Mouse (Mus musculus): ENCODE data around the gene Pmvk. TPM values are rescaled to one million over a fixed set of nuclear protein-coding genes. Genes with fewer than 3 reads are reported as not detected.

Gene Pmvk
- total and polyA plus RNA-seq, 3 experiments = 53.6 to 75.7 TPM; not detected in 1

- TF ChIP-seq MAX (IDR thresholded peaks at IDR 0.05; ENCODE audit: low read length) (peak; percentile 94), POLR2AphosphoS5 (IDR thresholded peaks at IDR 0.05; ENCODE audit: borderline replicate concordance, low read depth, low read length) (no peak), E2F4 (IDR thresholded peaks at IDR 0.05; ENCODE audit: borderline replicate concordance, low read depth, low read length) (no peak), UBTF (IDR thresholded peaks at IDR 0.05; ENCODE audit: borderline replicate concordance, insufficient read depth, low read depth, low read length) (no peak), MXI1 (IDR thresholded peaks at IDR 0.05; ENCODE audit: low read depth, low read length) (peak; percentile 76), CHD1 (IDR thresholded peaks at IDR 0.05; ENCODE audit: low read depth, low read length) (no peak), USF2 (IDR thresholded peaks at IDR 0.05; ENCODE audit: borderline replicate concordance in 1 of 2, insufficient read depth in 1 of 2, low read depth in 1 of 2, low read length in 2 of 2) (peak; percentile 58 to 87; a peak in 3 of 4 replicates), CHD2 (IDR thresholded peaks at IDR 0.05; ENCODE audit: low read length) (peak; percentile 67), SIN3A (IDR thresholded peaks at IDR 0.05; ENCODE audit: low read length) (peak; percentile 89), SMC3 (IDR thresholded peaks at IDR 0.05; ENCODE audit: low read depth, low read length) (no peak), RCOR1 (IDR thresholded peaks at IDR 0.05; ENCODE audit: low read depth, low read length) (peak; percentile 51), MYB (IDR thresholded peaks at IDR 0.05; ENCODE audit: low read depth, low read length) (no peak), CTCF (IDR thresholded peaks at IDR 0.05 in 2 of 3, conservative IDR thresholded peaks at IDR 0.05 in 1 of 3; ENCODE audit: control insufficient read depth in 1 of 3, insufficient read depth in 1 of 3, low read depth in 2 of 3, low read length in 3 of 3, poor library complexity in 1 of 3, severe bottlenecking in 1 of 3) (no peak), ZMIZ1 (IDR thresholded peaks at IDR 0.05; ENCODE audit: low read depth, low read length) (peak; percentile 75; the same call in 1 of the 2 replicates), TCF12 (IDR thresholded peaks at IDR 0.05; ENCODE audit: low read depth, low read length) (peak; percentile 45), MAFK (IDR thresholded peaks at IDR 0.05; ENCODE audit: borderline replicate concordance, low read depth, low read length) (no peak), RAD21 (IDR thresholded peaks at IDR 0.05; ENCODE audit: low read depth, low read length) (no peak), MEF2A (IDR thresholded peaks at IDR 0.05; ENCODE audit: extremely low read depth, insufficient replicate concordance, low read depth, low read length, poor library complexity, severe bottlenecking) (no peak), ZKSCAN1 (IDR thresholded peaks at IDR 0.05; ENCODE audit: low read depth, low read length) (no peak), KAT2A (conservative IDR thresholded peaks at IDR 0.05; ENCODE audit: low read depth, low read length) (no peak), MYC (IDR thresholded peaks at IDR 0.05; ENCODE audit: low read depth, low read length) (no peak)
Observed at GRCm38 (mm10) chr3:89436176-89437113, 17.9 kb upstream of the Pmvk start, which contains the start of gene Pbxip1 (continued).

DNA sequence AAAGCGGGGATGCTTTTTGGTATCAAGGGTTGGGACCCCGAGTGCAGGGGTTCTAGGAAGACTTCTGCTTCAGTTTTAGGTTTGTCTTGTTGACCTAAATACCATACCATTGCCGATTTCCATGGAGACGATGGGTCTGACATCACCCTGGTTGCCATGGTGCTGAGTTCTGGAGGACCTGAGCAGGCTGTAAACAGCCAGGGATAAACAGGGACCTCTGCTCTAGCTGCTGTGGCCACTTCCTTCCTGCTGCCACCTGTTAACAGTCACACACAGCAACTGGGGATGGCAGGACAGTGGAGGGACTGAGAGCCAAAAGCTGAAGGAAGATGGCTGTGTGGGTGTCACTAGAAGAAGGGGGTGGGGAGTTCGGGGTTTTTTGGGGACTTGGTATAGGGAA, 17.1 kb upstream of the Pmvk start:
- Histone ChIP-seq H3K27ac (ENCODE audit: control insufficient read depth, low read depth, low read length) (peak overlapping the region; percentile 61; the same call in 1 of the 2 replicates), H3K9ac (ENCODE audit: control insufficient read depth, low read depth, low read length, poor library complexity, severe bottlenecking) (peak overlapping the region; percentile 67), H3K9me3 (replicated peaks; ENCODE audit: insufficient read depth, low read length) (no peaks in the 10 kb centered on the region), H3K36me3 (ENCODE audit: control insufficient read depth in 1 of 2, insufficient read depth in 2 of 2, low read length in 2 of 2) (peaks cover 0 to 8% of the 10 kb centered on the region in 2 experiments; a peak in 2 of 4 replicates), H3K27me3 (ENCODE audit: control insufficient read depth in 1 of 2, insufficient read depth in 2 of 2, low read length in 2 of 2) (no peaks in the 10 kb centered on the region), H3K79me2 (ENCODE audit: control insufficient read depth, insufficient read depth, low read length, poor library complexity) (peaks cover under 1% of the 10 kb centered on the region; the same call in 1 of the 2 replicates), H3K4me3 (ENCODE audit: control insufficient read depth in 1 of 2, insufficient read depth in 1 of 2, low read depth in 2 of 2, low read length in 2 of 2) (peak overlapping the region; percentile 68 to 81), H3K4me1 (ENCODE audit: control insufficient read depth in 1 of 2, insufficient read depth in 2 of 2, low read length in 2 of 2) (peaks cover 0 to 9% of the 10 kb centered on the region in 2 experiments; a peak in 2 of 4 replicates)
- TF ChIP-seq ELF1 (IDR thresholded peaks at IDR 0.05; ENCODE audit: low read depth, low read length) (no peak), ZC3H11A (IDR thresholded peaks at IDR 0.05; ENCODE audit: low read depth, low read length) (no peak), CHD2 (IDR thresholded peaks at IDR 0.05; ENCODE audit: low read length) (no peak), CTCF (IDR thresholded peaks at IDR 0.05 in 2 of 3, conservative IDR thresholded peaks at IDR 0.05 in 1 of 3; ENCODE audit: control insufficient read depth in 1 of 3, insufficient read depth in 1 of 3, low read depth in 2 of 3, low read length in 3 of 3, poor library complexity in 1 of 3, severe bottlenecking in 1 of 3) (no peak), POLR2A (IDR thresholded peaks at IDR 0.05; ENCODE audit: control insufficient read depth in 1 of 2, insufficient read depth in 1 of 2, low read depth in 1 of 2, low read length in 2 of 2, poor library complexity in 1 of 2) (no peak), ZNF384 (IDR thresholded peaks at IDR 0.05; ENCODE audit: low read depth, low read length) (no peak), KAT2A (conservative IDR thresholded peaks at IDR 0.05; ENCODE audit: low read depth, low read length) (no peak), ETS1 (IDR thresholded peaks at IDR 0.05; ENCODE audit: low read depth, low read length) (0 out of 2 replicates have a peak, but pooled peaks have one; percentile 19), JUND (IDR thresholded peaks at IDR 0.05; ENCODE audit: low read depth, low read length) (no peak), USF1 (IDR thresholded peaks at IDR 0.05; ENCODE audit: low read depth, low read length) (no peak), MXI1 (IDR thresholded peaks at IDR 0.05; ENCODE audit: low read depth, low read length) (0 out of 2 replicates have a peak, but pooled peaks have one; percentile 10), GATA1 (IDR thresholded peaks at IDR 0.05; ENCODE audit: low read depth, low read length) (no peak), E2F4 (IDR thresholded peaks at IDR 0.05; ENCODE audit: borderline replicate concordance, low read depth, low read length) (no peak), CHD1 (IDR thresholded peaks at IDR 0.05; ENCODE audit: low read depth, low read length) (0 out of 2 replicates have a peak, but pooled peaks have one; percentile 47), SMC3 (IDR thresholded peaks at IDR 0.05; ENCODE audit: low read depth, low read length) (peak; percentile 2; the same call in 1 of the 2 replicates), UBTF (IDR thresholded peaks at IDR 0.05; ENCODE audit: borderline replicate concordance, insufficient read depth, low read depth, low read length) (no peak), RAD21 (IDR thresholded peaks at IDR 0.05; ENCODE audit: low read depth, low read length) (no peak), USF2 (IDR thresholded peaks at IDR 0.05; ENCODE audit: borderline replicate concordance in 1 of 2, insufficient read depth in 1 of 2, low read depth in 1 of 2, low read length in 2 of 2) (no peak)
- DNase-seq (ENCODE audit: low read depth, low spot score) = peak; percentile 51

All from MEL (cell line).